In genomic region chr2:35288758-35289635, GRCm38 (mm10) we compare ENCODE assay signal across 9 mouse cellular contexts. TPM values are rescaled to one million over a fixed set of nuclear protein-coding genes. Genes with fewer than 3 reads are reported as not detected.
DNase-seq lines count a peak whose midpoint lies in the region; ATAC-seq and TF ChIP-seq lines count a peak whose summit lies in the region.
"Had no signal": no experiment of that assay in that cellular context is flagged by ENCODE, and none has a peak within 500 bp of the region (broad histone marks: within the 10 kb centered on the region; RNA-seq: fewer than 3 reads in every experiment).

No protein-coding gene starts in this region.

- ATAC-seq in midbrain, embryonic 12.5 days (ENCODE audit: low FRiP score, low read depth), result peak; percentile 56

- TF ChIP-seq POLR2A in cerebellum, adult 2 months (IDR thresholded peaks at IDR 0.05; ENCODE audit: borderline replicate concordance, insufficient read depth, low read length), result no peak

- TF ChIP-seq CTCF in cerebellum, adult 2 months (IDR thresholded peaks at IDR 0.05; ENCODE audit: borderline replicate concordance, insufficient read depth, low read depth, low read length), result peak; percentile 90

- no peak overlapping the region for H3K4me3 ChIP-seq in cerebellum, adult 2 months (replicated peaks; ENCODE audit: insufficient read depth, low read depth, low read length)
- H3K4me3 ChIP-seq in midbrain, embryonic 12.5 days, result no peak overlapping the region
- H3K4me3 ChIP-seq: megakaryocyte, embryonic 14.5 days had no signal

- H3K4me2 ChIP-seq in midbrain, embryonic 12.5 days (replicated peaks), result no peak overlapping the region

- no peaks in the 10 kb centered on the region for H3K27me3 ChIP-seq in cerebellum, adult 2 months (ENCODE audit: control insufficient read depth, insufficient read depth, low read length)
- H3K27me3 ChIP-seq in midbrain, embryonic 12.5 days, result peaks cover 1% of the 10 kb centered on the region

- no peaks in the 10 kb centered on the region for H3K9me3 ChIP-seq in midbrain, embryonic 12.5 days
- H3K9me3 ChIP-seq: megakaryocyte, embryonic 14.5 days had no signal

- no peak overlapping the region for H3K27ac ChIP-seq in cerebellum, adult 2 months (ENCODE audit: insufficient read depth, low read length)
- no peak overlapping the region for H3K27ac ChIP-seq in midbrain, embryonic 12.5 days (replicated peaks)

- H3K9ac ChIP-seq in midbrain, embryonic 12.5 days (replicated peaks), result no peak overlapping the region

- peaks cover 13% of the 10 kb centered on the region for H3K4me1 ChIP-seq in cerebellum, adult 2 months (ENCODE audit: control insufficient read depth, insufficient read depth, low read length)
- H3K4me1 ChIP-seq in midbrain, embryonic 12.5 days, result no peaks in the 10 kb centered on the region

- H3K36me3 ChIP-seq in midbrain, embryonic 12.5 days, result no peaks in the 10 kb centered on the region

- WGBS in cerebellum, adult 2 months, result 40% methylated on average over 13 of the region's 13 CpGs
- 44% methylated on average over 13 of the region's 13 CpGs for WGBS in midbrain, embryonic 12.5 days

- DNase-seq in adrenal gland, adult (ENCODE audit: inconsistent age in 2 of 2, low spot score in 1 of 2), result peak; percentile 74 to 92
- DNase-seq in adrenal gland, adult 8-10 months, result no peak
- peak; percentile 66 to 85 for DNase-seq in cerebellum, adult 2 months
- peak; percentile 77 for DNase-seq in forelimb bud, embryonic 11.5 days (ENCODE audit: low read depth, low spot score)
- DNase-seq in hindlimb bud, embryonic 11.5 days (ENCODE audit: extremely low spot score, low read depth, low spot score), result peak; percentile 37
- peak; percentile 79 to 88 for DNase-seq in left cerebral cortex, adult 18-20 months (ENCODE audit: low spot score in 2 of 2)
- DNase-seq in skeletal muscle tissue, adult 2 months (ENCODE audit: low read depth, low spot score), result peak; percentile 47

RNA-seq across cellular contexts. Expression of gene Gsn, which starts 32.8 kb away (rescaled TPM):
- total RNA-seq in adrenal gland, adult 8-10 months (2022), result 100 to 1,000 TPM; 331 to 556 (median 419) TPM
- 119 and 127 TPM in 2 replicates for polyA plus RNA-seq in cerebellum, adult 2 months (2012; rRNA removed)
- 10 to 100 TPM; 31.3 to 39.8 TPM for total RNA-seq in left cerebral cortex, adult 18-20 months (2021)
- polyA plus RNA-seq in midbrain, embryonic 12.5 days (2016; fragmentation: Nextera tagmentation; extraction: Ambion mirVana), result 36.7 and 48.9 TPM in 2 replicates

RNA-seq across cellular contexts. Expression of gene Stom, which starts 47.8 kb away (rescaled TPM):
- 10 to 100 TPM; 29.0 to 45.8 (median 37.5) TPM for total RNA-seq in adrenal gland, adult 8-10 months (2022)
- 14.9 and 17.0 TPM in 2 replicates for polyA plus RNA-seq in cerebellum, adult 2 months (2012; rRNA removed)
- 1 to 10 TPM; 7.3 to 8.6 TPM for total RNA-seq in left cerebral cortex, adult 18-20 months (2021)
- polyA plus RNA-seq in midbrain, embryonic 12.5 days (2016; fragmentation: Nextera tagmentation; extraction: Ambion mirVana), result 12.5 and 12.6 TPM in 2 replicates

Comparison
In these comparisons a context has a peak if more than half of its experiments do, and no peak if none do; other contexts are left out.
1. RNA of gene Gsn, which starts 32.8 kb away (total RNA-seq): 331 to 556 TPM in adrenal gland, adult 8-10 months; 31.3 to 39.8 TPM in left cerebral cortex, adult 18-20 months; every median in the first group is over 4 times any median in the second.